Mouse (Mus musculus) midbrain, embryonic 11.5 days (tissue): ENCODE measurements around the gene Prpf31. TPM values are rescaled to one million over a fixed set of nuclear protein-coding genes. Genes with fewer than 3 reads are reported as not detected.
"Not testable (repeated sequence)": the region's sequence is repeated elsewhere in the genome, so short reads cannot be mapped to it uniquely, and the experiment has no call there.

Experiments used
- ATAC-seq: fragments of 200-750 bp; cut with Nextera tagmentation; 2 replicates; pipeline ENCODE4 v1.8.0; 2017; ENCODE audit warnings: moderate TSS enrichment, moderate library complexity; ENCODE audit not compliant: low FRiP score
- DNase-seq: peaks from one replicate; pipeline ENCODE4 v3.0.0; 2015; ENCODE audit warnings: low spot score; ENCODE audit errors: missing footprints
- H3K27ac ChIP-seq: fragments of 300-500 bp; sonication (generic); 2 replicates; pipeline ENCODE4 v1.5.1; 2014; ENCODE audit warnings: low read depth, low read length
- H3K27me3 ChIP-seq: fragments of 300-500 bp; sonication (generic); 2 replicates; pipeline ENCODE4 v1.6.1; 2014; ENCODE audit warnings: mild to moderate bottlenecking, low read length, moderate library complexity, mixed read lengths; ENCODE audit not compliant: control insufficient read depth, insufficient read depth
- H3K36me3 ChIP-seq: fragments of 300-500 bp; sonication (generic); 2 replicates; pipeline ENCODE4 v1.6.1; 2014; ENCODE audit warnings: mild to moderate bottlenecking, low read length, moderate library complexity, mixed read lengths; ENCODE audit not compliant: control insufficient read depth, insufficient read depth
- H3K4me1 ChIP-seq: fragments of 300-500 bp; sonication (generic); 2 replicates; pipeline ENCODE4 v1.6.1; 2014; ENCODE audit warnings: low read length; ENCODE audit not compliant: control insufficient read depth, insufficient read depth
- H3K4me2 ChIP-seq: fragments of 300-500 bp; sonication (generic); 2 replicates; pipeline ENCODE4 v1.6.1; 2014; ENCODE audit warnings: mild to moderate bottlenecking, moderate library complexity
- H3K4me3 ChIP-seq: fragments of 300-500 bp; sonication (generic); 2 replicates; pipeline ENCODE4 v1.5.1; 2014; ENCODE audit warnings: low read depth, low read length
- H3K9ac ChIP-seq: fragments of 300-500 bp; sonication (generic); 2 replicates; pipeline ENCODE4 v1.6.1; 2014; ENCODE audit warnings: low read length
- H3K9me3 ChIP-seq: fragments of 300-500 bp; sonication (generic); 2 replicates; pipeline ENCODE4 v1.6.1; 2016; ENCODE audit warnings: low read length; ENCODE audit not compliant: control insufficient read depth
- WGBS: fragments of 180-500 bp; shearing (Covaris S2); extraction: QIAGEN DNeasy Blood & Tissue Kit; methylation state at CpG from one replicate; pipeline ENCODE4 v1.1.7; 2014; 5-methylcytosine and 5-hydroxymethylcytosine counted together
- polyA plus RNA-seq: library from polyadenylated mRNA; unstranded; fragments of >200 nt; fragmentation: Nextera tagmentation; extraction: Ambion mirVana; gene quantifications from 2 replicates; pipeline ENCODE4 v1.2.1, GENCODE M21; 2014

Gene Prpf31
- polyA plus RNA-seq, 1 experiment from 2014 or later: 148 TPM

DNA sequence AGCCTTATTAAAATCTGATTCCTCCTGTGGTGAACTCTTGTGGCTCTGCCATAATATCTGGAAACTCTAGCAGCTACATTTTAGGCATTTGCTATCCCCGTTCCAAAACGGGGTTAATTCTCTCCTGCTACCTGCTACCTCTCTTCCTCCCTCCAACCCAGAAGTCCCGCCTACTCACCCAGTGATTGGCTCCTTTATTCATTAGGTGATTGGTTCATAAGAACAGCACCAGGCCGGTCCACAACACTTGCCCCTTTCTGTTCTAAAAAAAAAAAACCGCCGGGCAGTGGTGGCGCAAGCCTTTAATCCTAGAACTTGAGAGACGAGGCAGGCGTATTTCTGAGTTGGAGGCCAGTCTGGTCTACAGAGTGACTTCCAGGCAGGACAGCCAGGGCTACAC, 34.6 kb upstream of the Prpf31 start:
- Histone ChIP-seq H3K27me3 (no peaks in the 10 kb centered on the region), H3K36me3 (no peaks in the 10 kb centered on the region), H3K4me1 (no peaks in the 10 kb centered on the region), H3K4me3 (no peak overlapping the region), H3K27ac (no peak overlapping the region), H3K9ac (no peak overlapping the region), H3K4me2 (no peak overlapping the region), H3K9me3 (no peaks in the 10 kb centered on the region)
- DNase-seq (no peak), ATAC-seq (no peak)
- 21% methylated on average over 9 of the region's 9 CpGs for WGBS

- not testable (repeated sequence) for H3K27me3 ChIP-seq, H3K4me1 ChIP-seq, H3K36me3 ChIP-seq, H3K4me3 ChIP-seq, ATAC-seq, DNase-seq, H3K4me2 ChIP-seq, H3K27ac ChIP-seq, H3K9me3 ChIP-seq, H3K9ac ChIP-seq
- WGBS: 64% methylated on average over 1 of the region's 1 CpGs
Observed at GRCm38 (mm10) chr7:3597755-3598154, 32.0 kb upstream of the Prpf31 start.

DNA sequence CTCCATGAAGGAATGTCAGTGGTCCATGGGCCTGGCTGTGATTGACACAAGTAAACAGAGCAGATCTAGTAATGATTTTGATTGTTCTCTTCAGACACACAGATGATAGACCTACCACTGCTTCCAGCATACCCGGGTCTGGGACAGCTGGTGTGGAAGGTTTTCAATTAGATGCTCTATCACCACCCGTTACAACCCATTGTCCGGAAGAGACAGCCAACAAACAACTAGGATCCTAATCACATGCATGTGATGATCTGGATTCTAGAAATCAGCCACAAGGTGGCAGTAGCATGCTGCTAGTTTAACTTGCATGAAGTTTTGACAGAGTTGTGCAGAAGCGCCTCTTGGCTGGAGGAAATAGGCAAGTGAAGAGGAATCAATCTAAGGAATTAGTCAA, 28.7 kb upstream of the Prpf31 start:
- Histone ChIP-seq H3K4me1 (no peaks in the 10 kb centered on the region), H3K4me2 (no peak overlapping the region), H3K36me3 (no peaks in the 10 kb centered on the region), H3K27me3 (no peaks in the 10 kb centered on the region), H3K9ac (no peak overlapping the region), H3K9me3 (no peaks in the 10 kb centered on the region), H3K4me3 (no peak overlapping the region), H3K27ac (no peak overlapping the region)
- DNase-seq (peak; percentile 96), ATAC-seq (peak; percentile 55; the same call in 1 of the 2 replicates)
- WGBS: 20% methylated on average over 4 of the region's 4 CpGs

DNA sequence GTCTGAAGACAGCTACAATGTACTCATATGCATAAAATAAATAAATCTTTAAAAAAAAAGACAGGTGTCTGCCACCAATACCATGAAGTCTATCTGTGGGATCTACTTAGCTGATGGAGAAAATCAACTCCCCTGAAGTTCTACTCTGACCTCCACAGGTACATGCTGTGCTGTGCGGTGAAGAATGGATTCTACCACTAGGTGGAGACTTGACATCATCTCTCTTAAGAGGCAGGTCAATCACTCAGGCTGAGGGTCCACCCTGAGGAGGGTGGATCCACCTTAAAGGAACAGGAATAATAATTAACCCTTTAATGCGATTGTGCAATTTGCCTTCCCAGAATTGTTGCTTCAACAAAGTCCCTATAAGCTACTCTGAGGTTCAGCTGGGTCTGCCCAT, 23.0 kb upstream of the Prpf31 start:
- Histone ChIP-seq H3K4me2 (no peak overlapping the region), H3K4me1 (no peaks in the 10 kb centered on the region), H3K27ac (no peak overlapping the region), H3K9ac (no peak overlapping the region), H3K9me3 (no peaks in the 10 kb centered on the region), H3K27me3 (no peaks in the 10 kb centered on the region), H3K4me3 (no peak overlapping the region), H3K36me3 (no peaks in the 10 kb centered on the region)
- ATAC-seq (0 out of 2 replicates have a peak, but pooled peaks have one; percentile 44), DNase-seq (no peak)
- 20% methylated on average over 2 of the region's 2 CpGs for WGBS

DNA sequence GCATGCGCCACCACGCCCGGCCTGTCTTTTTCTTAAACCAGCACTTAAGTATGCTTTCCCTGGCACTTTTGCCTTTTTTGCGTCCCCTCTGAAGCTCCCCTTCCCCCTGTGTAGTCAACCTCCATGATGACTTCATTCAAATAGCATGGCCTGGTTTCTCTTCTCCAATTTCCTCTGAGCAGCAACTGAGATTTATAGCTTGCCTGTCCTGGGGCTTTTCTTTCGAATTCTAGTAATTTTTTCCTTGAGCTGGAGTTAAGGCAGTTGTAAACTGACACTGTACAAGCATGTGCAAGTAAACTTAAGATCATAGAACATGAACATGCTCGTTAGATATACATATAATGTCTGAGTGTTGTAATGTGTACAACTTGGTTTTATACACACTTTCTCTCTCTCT, 22.4 kb upstream of the Prpf31 start:
- H3K27me3 ChIP-seq: no peaks in the 10 kb centered on the region
- ATAC-seq (no peak), DNase-seq (no peak)
- no peak overlapping the region for H3K27ac ChIP-seq
- no peak overlapping the region for H3K4me3 ChIP-seq
- 86% methylated on average over 6 of the region's 6 CpGs for WGBS
- H3K9ac ChIP-seq: no peak overlapping the region
- no peak overlapping the region for H3K4me2 ChIP-seq
- no peaks in the 10 kb centered on the region for H3K36me3 ChIP-seq
- H3K4me1 ChIP-seq: no peaks in the 10 kb centered on the region
- no peaks in the 10 kb centered on the region for H3K9me3 ChIP-seq

GRCm38 (mm10) chr7:3608668-3609067, 21.1 kb upstream of the Prpf31 start:
- Histone ChIP-seq H3K27me3 (no peaks in the 10 kb centered on the region), H3K4me1 (no peaks in the 10 kb centered on the region), H3K36me3 (no peaks in the 10 kb centered on the region), H3K9ac (no peak overlapping the region), H3K4me3 (no peak overlapping the region), H3K4me2 (no peak overlapping the region), H3K9me3 (no peaks in the 10 kb centered on the region), H3K27ac (no peak overlapping the region)
- 92% methylated on average over 3 of the region's 3 CpGs for WGBS
- DNase-seq (no peak), ATAC-seq (no peak)

DNA sequence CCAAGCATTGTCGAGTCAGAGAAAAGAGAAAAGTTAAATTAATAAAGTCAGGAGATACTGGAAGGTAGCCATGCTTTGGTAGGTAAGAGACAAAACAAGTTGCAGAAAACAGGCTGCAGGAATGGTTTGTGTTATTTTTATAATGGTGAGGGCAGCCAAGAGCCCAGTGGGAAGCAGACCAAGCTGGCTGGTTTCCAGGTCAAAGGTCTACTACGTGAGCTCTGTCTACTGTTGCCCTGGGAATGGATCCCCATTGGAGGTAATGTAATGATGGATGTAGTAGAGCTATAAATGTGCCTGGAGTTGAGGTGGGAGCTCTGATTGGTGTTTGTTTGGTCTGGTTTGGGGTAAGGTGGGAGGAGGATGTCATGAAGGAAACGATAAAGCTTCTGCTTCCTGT, 20.7 kb upstream of the Prpf31 start:
- Histone ChIP-seq H3K27me3 (no peaks in the 10 kb centered on the region), H3K9ac (no peak overlapping the region), H3K4me3 (no peak overlapping the region), H3K4me2 (no peak overlapping the region), H3K36me3 (no peaks in the 10 kb centered on the region), H3K27ac (no peak overlapping the region), H3K9me3 (no peaks in the 10 kb centered on the region), H3K4me1 (no peaks in the 10 kb centered on the region)
- DNase-seq (no peak), ATAC-seq (no peak)
- 76% methylated on average over 3 of the region's 3 CpGs for WGBS

GRCm38 (mm10) chr7:3610437-3610836, 19.3 kb upstream of the Prpf31 start:
- no peaks in the 10 kb centered on the region for H3K27me3 ChIP-seq
- H3K9me3 ChIP-seq: no peaks in the 10 kb centered on the region
- H3K36me3 ChIP-seq: no peaks in the 10 kb centered on the region
- H3K4me2 ChIP-seq: no peak overlapping the region
- no peak overlapping the region for H3K9ac ChIP-seq
- ATAC-seq (no peak), DNase-seq (no peak)
- 92% methylated on average over 3 of the region's 3 CpGs for WGBS
- no peak overlapping the region for H3K4me3 ChIP-seq
- H3K4me1 ChIP-seq: no peaks in the 10 kb centered on the region
- no peak overlapping the region for H3K27ac ChIP-seq

- H3K4me2 ChIP-seq: no peak overlapping the region
- DNase-seq (no peak), ATAC-seq (no peak)
- no peak overlapping the region for H3K27ac ChIP-seq
- no peaks in the 10 kb centered on the region for H3K4me1 ChIP-seq
- 85% methylated on average over 13 of the region's 13 CpGs for WGBS
- H3K4me3 ChIP-seq: no peak overlapping the region
- no peaks in the 10 kb centered on the region for H3K9me3 ChIP-seq
- no peak overlapping the region for H3K9ac ChIP-seq
- no peaks in the 10 kb centered on the region for H3K27me3 ChIP-seq
- H3K36me3 ChIP-seq: no peaks in the 10 kb centered on the region
Observed at GRCm38 (mm10) chr7:3611006-3611405, 18.8 kb upstream of the Prpf31 start.

DNA sequence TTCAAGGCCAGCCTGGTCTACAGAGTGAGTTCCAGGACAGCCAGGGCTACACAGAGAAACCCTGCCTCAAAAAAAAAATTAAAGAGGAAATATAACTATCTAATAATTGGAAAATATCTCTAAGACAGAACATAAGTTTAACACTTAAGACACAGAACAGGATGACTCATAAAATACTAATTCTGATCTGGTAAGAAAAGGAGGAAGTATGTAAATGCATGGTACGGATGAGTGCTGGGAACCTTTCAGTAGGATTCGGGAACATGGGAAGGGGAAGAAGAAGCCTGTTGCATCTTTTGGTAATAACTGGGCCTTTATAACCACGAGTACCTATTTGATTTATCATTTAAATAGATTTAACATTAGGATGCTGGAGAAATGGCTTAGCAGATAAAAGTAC, 15.8 kb upstream of the Prpf31 start:
- WGBS: 82% methylated on average over 3 of the region's 3 CpGs
- Histone ChIP-seq H3K4me2 (no peak overlapping the region), H3K27ac (no peak overlapping the region), H3K27me3 (no peaks in the 10 kb centered on the region), H3K4me3 (no peak overlapping the region), H3K9ac (no peak overlapping the region), H3K36me3 (no peaks in the 10 kb centered on the region), H3K9me3 (no peaks in the 10 kb centered on the region), H3K4me1 (peaks cover 5% of the 10 kb centered on the region; the same call in 1 of the 2 replicates)
- ATAC-seq: no peak
- DNase-seq: no peak
